Mouse (Mus musculus): ENCODE measurements around the gene St6gal2. TPM values are rescaled to one million over a fixed set of nuclear protein-coding genes. Genes with fewer than 3 reads are reported as not detected.

St6gal2 gene
- polyA plus RNA-seq, 1 experiment from 2014 or later, result 1.4 TPM

- no peak overlapping the region for H3K4me2 ChIP-seq (ENCODE audit: low read length)
- no peak overlapping the region for H3K4me3 ChIP-seq (ENCODE audit: low read depth, low read length)
- no peaks in the 10 kb centered on the region for H3K27me3 ChIP-seq (replicated peaks; ENCODE audit: control insufficient read depth, insufficient read depth, low read length)
- H3K4me1 ChIP-seq (replicated peaks; ENCODE audit: control insufficient read depth, insufficient read depth, low read length), result no peaks in the 10 kb centered on the region
- no peaks in the 10 kb centered on the region for H3K36me3 ChIP-seq (ENCODE audit: control insufficient read depth, insufficient read depth, low read length)
- no peaks in the 10 kb centered on the region for H3K9me3 ChIP-seq (ENCODE audit: control insufficient read depth, low read length)
- H3K27ac ChIP-seq (ENCODE audit: low read depth), result no peak overlapping the region
- no peak for DNase-seq (ENCODE audit: low spot score)
- no peak overlapping the region for H3K9ac ChIP-seq (ENCODE audit: low read length)
- ATAC-seq (replicated peaks; ENCODE audit: low FRiP score, low TSS enrichment, low read depth), result no peak
Observed at GRCm38 (mm10) chr17:55468963-55469362, 23.8 kb downstream of the St6gal2 start.

GRCm38 (mm10) chr17:55475974-55476373 lies 30.8 kb downstream of the St6gal2 start:
- H3K27ac ChIP-seq (ENCODE audit: low read depth), result no peak overlapping the region
- no peak overlapping the region for H3K9ac ChIP-seq (ENCODE audit: low read length)
- WGBS, result 84% methylated on average over 4 of the region's 4 CpGs
- no peak overlapping the region for H3K4me2 ChIP-seq (ENCODE audit: low read length)
- H3K9me3 ChIP-seq (ENCODE audit: control insufficient read depth, low read length), result no peaks in the 10 kb centered on the region
- DNase-seq (ENCODE audit: low spot score), result no peak
- no peaks in the 10 kb centered on the region for H3K4me1 ChIP-seq (replicated peaks; ENCODE audit: control insufficient read depth, insufficient read depth, low read length)
- H3K27me3 ChIP-seq (replicated peaks; ENCODE audit: control insufficient read depth, insufficient read depth, low read length), result no peaks in the 10 kb centered on the region
- no peaks in the 10 kb centered on the region for H3K36me3 ChIP-seq (ENCODE audit: control insufficient read depth, insufficient read depth, low read length)
- ATAC-seq (replicated peaks; ENCODE audit: low FRiP score, low TSS enrichment, low read depth), result no peak
- no peak overlapping the region for H3K4me3 ChIP-seq (ENCODE audit: low read depth, low read length)

GRCm38 (mm10) chr17:55477361-55477760 lies 32.2 kb downstream of the St6gal2 start:
- no peak overlapping the region for H3K27ac ChIP-seq (ENCODE audit: low read depth)
- no peak overlapping the region for H3K4me2 ChIP-seq (ENCODE audit: low read length)
- H3K36me3 ChIP-seq (ENCODE audit: control insufficient read depth, insufficient read depth, low read length), result no peaks in the 10 kb centered on the region
- no peak overlapping the region for H3K4me3 ChIP-seq (ENCODE audit: low read depth, low read length)
- no peaks in the 10 kb centered on the region for H3K4me1 ChIP-seq (replicated peaks; ENCODE audit: control insufficient read depth, insufficient read depth, low read length)
- DNase-seq (ENCODE audit: low spot score), result no peak
- no peaks in the 10 kb centered on the region for H3K9me3 ChIP-seq (ENCODE audit: control insufficient read depth, low read length)
- no peak overlapping the region for H3K9ac ChIP-seq (ENCODE audit: low read length)
- no peak; the same call in 1 of the 2 replicates for ATAC-seq (replicated peaks; ENCODE audit: low FRiP score, low TSS enrichment, low read depth)
- H3K27me3 ChIP-seq (replicated peaks; ENCODE audit: control insufficient read depth, insufficient read depth, low read length), result no peaks in the 10 kb centered on the region

- H3K4me2 ChIP-seq (ENCODE audit: low read length), result no peak overlapping the region
- no peaks in the 10 kb centered on the region for H3K36me3 ChIP-seq (ENCODE audit: control insufficient read depth, insufficient read depth, low read length)
- no peak overlapping the region for H3K27ac ChIP-seq (ENCODE audit: low read depth)
- H3K4me1 ChIP-seq (replicated peaks; ENCODE audit: control insufficient read depth, insufficient read depth, low read length), result no peaks in the 10 kb centered on the region
- no peaks in the 10 kb centered on the region for H3K9me3 ChIP-seq (ENCODE audit: control insufficient read depth, low read length)
- ATAC-seq (replicated peaks; ENCODE audit: low FRiP score, low TSS enrichment, low read depth) (no peak), DNase-seq (ENCODE audit: low spot score) (no peak)
- H3K9ac ChIP-seq (ENCODE audit: low read length), result no peak overlapping the region
- no peaks in the 10 kb centered on the region for H3K27me3 ChIP-seq (replicated peaks; ENCODE audit: control insufficient read depth, insufficient read depth, low read length)
- WGBS, result 83% methylated on average over 7 of the region's 7 CpGs
- no peak overlapping the region for H3K4me3 ChIP-seq (ENCODE audit: low read depth, low read length)
Observed at GRCm38 (mm10) chr17:55479367-55479766, 34.2 kb downstream of the St6gal2 start.

- Histone ChIP-seq H3K27me3 (replicated peaks; ENCODE audit: control insufficient read depth, insufficient read depth, low read length) (no peaks in the 10 kb centered on the region), H3K4me1 (replicated peaks; ENCODE audit: control insufficient read depth, insufficient read depth, low read length) (no peaks in the 10 kb centered on the region), H3K27ac (ENCODE audit: low read depth) (no peak overlapping the region), H3K36me3 (ENCODE audit: control insufficient read depth, insufficient read depth, low read length) (no peaks in the 10 kb centered on the region), H3K9me3 (ENCODE audit: control insufficient read depth, low read length) (no peaks in the 10 kb centered on the region), H3K4me3 (ENCODE audit: low read depth, low read length) (no peak overlapping the region), H3K9ac (ENCODE audit: low read length) (no peak overlapping the region), H3K4me2 (ENCODE audit: low read length) (no peak overlapping the region)
- ATAC-seq (replicated peaks; ENCODE audit: low FRiP score, low TSS enrichment, low read depth), result no peak
- 86% methylated on average over 7 of the region's 7 CpGs for WGBS
- DNase-seq (ENCODE audit: low spot score), result no peak
Observed at GRCm38 (mm10) chr17:55484108-55484870, 39.1 kb downstream of the St6gal2 start.

- DNase-seq (ENCODE audit: low spot score) (no peak), ATAC-seq (replicated peaks; ENCODE audit: low FRiP score, low TSS enrichment, low read depth) (no peak)
- no peak overlapping the region for H3K27ac ChIP-seq (ENCODE audit: low read depth)
- H3K4me1 ChIP-seq (replicated peaks; ENCODE audit: control insufficient read depth, insufficient read depth, low read length), result no peaks in the 10 kb centered on the region
- H3K4me2 ChIP-seq (ENCODE audit: low read length), result no peak overlapping the region
- H3K36me3 ChIP-seq (ENCODE audit: control insufficient read depth, insufficient read depth, low read length), result no peaks in the 10 kb centered on the region
- H3K4me3 ChIP-seq (ENCODE audit: low read depth, low read length), result no peak overlapping the region
- H3K9me3 ChIP-seq (ENCODE audit: control insufficient read depth, low read length), result no peaks in the 10 kb centered on the region
- no peaks in the 10 kb centered on the region for H3K27me3 ChIP-seq (replicated peaks; ENCODE audit: control insufficient read depth, insufficient read depth, low read length)
- 90% methylated on average over 7 of the region's 7 CpGs for WGBS
- no peak overlapping the region for H3K9ac ChIP-seq (ENCODE audit: low read length)
Observed at GRCm38 (mm10) chr17:55531872-55532271, 86.7 kb downstream of the St6gal2 start.

GRCm38 (mm10) chr17:55548476-55548875 lies 103.3 kb downstream of the St6gal2 start:
- 62% methylated on average over 1 of the region's 1 CpGs for WGBS
- H3K36me3 ChIP-seq (ENCODE audit: control insufficient read depth, insufficient read depth, low read length), result no peaks in the 10 kb centered on the region

GRCm38 (mm10) chr17:55561774-55562173 lies 116.6 kb downstream of the St6gal2 start:
- ATAC-seq (replicated peaks; ENCODE audit: low FRiP score, low TSS enrichment, low read depth) (no peak), DNase-seq (ENCODE audit: low spot score) (no peak)
- H3K27me3 ChIP-seq (replicated peaks; ENCODE audit: control insufficient read depth, insufficient read depth, low read length), result no peaks in the 10 kb centered on the region
- no peak overlapping the region for H3K9ac ChIP-seq (ENCODE audit: low read length)
- no peak overlapping the region for H3K27ac ChIP-seq (ENCODE audit: low read depth)
- WGBS, result 71% methylated on average over 2 of the region's 2 CpGs
- H3K4me2 ChIP-seq (ENCODE audit: low read length), result no peak overlapping the region
- H3K36me3 ChIP-seq (ENCODE audit: control insufficient read depth, insufficient read depth, low read length), result no peaks in the 10 kb centered on the region
- no peaks in the 10 kb centered on the region for H3K4me1 ChIP-seq (replicated peaks; ENCODE audit: control insufficient read depth, insufficient read depth, low read length)
- no peaks in the 10 kb centered on the region for H3K9me3 ChIP-seq (ENCODE audit: control insufficient read depth, low read length)
- no peak overlapping the region for H3K4me3 ChIP-seq (ENCODE audit: low read depth, low read length)

More at GRCm38 (mm10) chr17:55548476-55548875, 103.3 kb downstream of the St6gal2 start:
- no peaks in the 10 kb centered on the region for H3K9me3 ChIP-seq (ENCODE audit: control insufficient read depth, low read length)
- H3K27me3 ChIP-seq (replicated peaks; ENCODE audit: control insufficient read depth, insufficient read depth, low read length), result no peaks in the 10 kb centered on the region
- ATAC-seq (replicated peaks; ENCODE audit: low FRiP score, low TSS enrichment, low read depth) (no peak), DNase-seq (ENCODE audit: low spot score) (no peak)
- H3K4me2 ChIP-seq (ENCODE audit: low read length), result no peak overlapping the region
- H3K4me3 ChIP-seq (ENCODE audit: low read depth, low read length), result no peak overlapping the region
- no peak overlapping the region for H3K9ac ChIP-seq (ENCODE audit: low read length)
- H3K4me1 ChIP-seq (replicated peaks; ENCODE audit: control insufficient read depth, insufficient read depth, low read length), result no peaks in the 10 kb centered on the region
- no peak overlapping the region for H3K27ac ChIP-seq (ENCODE audit: low read depth)
